Mouse (Mus musculus) kidney, embryonic 16.5 days (tissue): Measurements from ENCODE around the gene Grid1. TPM values are rescaled to one million over a fixed set of nuclear protein-coding genes. Genes with fewer than 3 reads are reported as not detected.

Experiments used
- ATAC-seq: fragments of 200-750 bp; cut with Nextera tagmentation; 2 replicates; pipeline ENCODE4 v1.8.0; 2017; ENCODE audit warnings: moderate TSS enrichment; ENCODE audit not compliant: low FRiP score, low TSS enrichment
- H3K27ac ChIP-seq: fragments of 300-500 bp; sonication (generic); 2 replicates; pipeline ENCODE4 v1.5.1; 2014; ENCODE audit warnings: low read length
- H3K27me3 ChIP-seq: fragments of 300-500 bp; sonication (generic); 2 replicates; pipeline ENCODE4 v1.6.1; 2014; ENCODE audit warnings: low read length, control low read depth, mixed read lengths; ENCODE audit not compliant: insufficient read depth
- H3K36me3 ChIP-seq: fragments of 300-500 bp; sonication (generic); 2 replicates; pipeline ENCODE4 v1.6.1; 2014; ENCODE audit warnings: low read length, control low read depth, mixed read lengths; ENCODE audit not compliant: insufficient read depth
- H3K4me1 ChIP-seq: fragments of 300-500 bp; sonication (generic); 2 replicates; pipeline ENCODE4 v1.6.1; 2014; ENCODE audit warnings: low read length, control low read depth, mixed read lengths; ENCODE audit not compliant: insufficient read depth
- H3K4me2 ChIP-seq: fragments of 300-500 bp; sonication (generic); replicated peaks from 2 replicates; pipeline ENCODE4 v1.6.1; 2014; ENCODE audit warnings: low read depth, low read length
- H3K4me3 ChIP-seq: fragments of 300-500 bp; sonication (generic); 2 replicates; pipeline ENCODE4 v1.5.1; 2014; ENCODE audit warnings: mild to moderate bottlenecking, low read length
- H3K9ac ChIP-seq: fragments of 300-500 bp; sonication (generic); replicated peaks from 2 replicates; pipeline ENCODE4 v1.6.1; 2014; ENCODE audit warnings: low read length
- H3K9me3 ChIP-seq: fragments of 300-500 bp; sonication (generic); 2 replicates; pipeline ENCODE4 v1.6.1; 2016; ENCODE audit warnings: low read length, control low read depth
- WGBS: fragments of 180-500 bp; shearing (Covaris S2); extraction: QIAGEN DNeasy Blood & Tissue Kit; methylation state at CpG from one replicate; pipeline ENCODE4 v1.1.7; 2014; 5-methylcytosine and 5-hydroxymethylcytosine counted together
- polyA plus RNA-seq: library from polyadenylated mRNA; unstranded; fragments of >200 nt; fragmentation: Nextera tagmentation; extraction: Ambion mirVana; gene quantifications from 2 replicates; pipeline ENCODE4 v1.2.1, GENCODE M21; 2015

Grid1 gene
- polyA plus RNA-seq, 1 experiment from 2014 or later: 0.89 TPM

DNA sequence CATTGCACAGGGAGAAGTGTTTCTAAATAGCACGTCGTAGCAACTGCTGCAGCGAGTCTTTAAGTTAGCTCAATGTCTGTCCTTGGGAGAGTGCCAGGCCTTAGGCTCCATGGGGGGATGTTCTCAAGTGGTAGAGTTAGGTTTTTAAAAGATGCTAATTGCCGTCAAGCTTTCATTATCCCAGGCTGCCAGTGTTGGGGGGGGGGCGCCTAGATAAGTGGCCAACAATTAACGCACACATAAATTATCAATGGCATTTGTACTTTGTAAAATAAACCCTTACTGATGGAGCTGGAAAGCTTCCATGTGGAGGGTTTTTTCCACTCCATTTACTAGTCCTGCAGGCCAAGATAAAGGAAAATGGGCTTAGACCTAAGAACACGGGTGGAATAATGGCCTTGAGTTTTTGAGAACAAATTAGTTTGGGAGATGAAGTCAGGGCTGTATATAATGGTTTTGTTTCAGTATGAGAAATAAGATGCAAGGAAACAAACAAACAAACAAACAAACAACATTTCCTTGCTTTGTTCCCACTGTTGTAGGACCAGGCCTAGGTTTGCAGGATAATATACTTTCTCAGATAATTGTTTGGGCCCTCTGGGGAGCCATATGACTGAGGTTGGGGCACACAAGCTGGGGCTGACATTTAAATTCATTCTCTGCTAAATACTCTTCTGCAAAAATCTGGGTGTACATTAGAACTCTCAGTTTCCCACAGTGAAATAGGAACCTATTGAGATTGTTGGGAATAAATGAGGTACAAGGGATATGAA, 425.1 kb downstream of the Grid1 start:
- 60% methylated on average over 7 of the region's 7 CpGs for WGBS
- peaks cover 3% of the 10 kb centered on the region; the same call in 1 of the 2 replicates for H3K9me3 ChIP-seq
- no peaks in the 10 kb centered on the region for H3K27me3 ChIP-seq
- H3K4me1 ChIP-seq: no peaks in the 10 kb centered on the region
- no peaks in the 10 kb centered on the region for H3K36me3 ChIP-seq
- no peak overlapping the region for H3K9ac ChIP-seq
- no peak overlapping the region for H3K27ac ChIP-seq
- ATAC-seq: no peak
- H3K4me2 ChIP-seq: no peak overlapping the region
- no peak overlapping the region for H3K4me3 ChIP-seq

DNA sequence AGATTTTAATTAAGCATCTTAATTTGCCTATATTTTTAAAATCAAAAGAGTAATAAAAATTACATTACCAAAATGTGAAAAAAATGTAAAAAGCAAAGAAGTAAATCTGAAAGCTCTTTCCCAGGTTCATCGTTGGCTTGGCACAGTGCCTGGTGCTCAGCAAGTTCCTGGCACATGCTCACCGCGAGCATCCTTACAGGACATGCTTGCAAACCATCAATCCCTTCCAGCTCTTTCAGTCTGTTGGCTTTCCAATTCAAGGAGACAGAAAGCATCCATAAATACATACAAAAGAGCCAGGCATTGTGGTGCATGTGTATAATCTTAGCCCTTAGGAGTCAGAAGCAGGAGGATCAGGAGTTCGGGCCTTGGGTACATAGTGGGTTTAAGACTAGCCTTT, 430.5 kb downstream of the Grid1 start:
- 92% methylated on average over 4 of the region's 4 CpGs for WGBS
- no peak overlapping the region for H3K27ac ChIP-seq
- no peaks in the 10 kb centered on the region for H3K4me1 ChIP-seq
- no peak overlapping the region for H3K4me2 ChIP-seq
- H3K36me3 ChIP-seq: no peaks in the 10 kb centered on the region
- H3K27me3 ChIP-seq: no peaks in the 10 kb centered on the region
- H3K4me3 ChIP-seq: no peak overlapping the region
- H3K9me3 ChIP-seq: no peaks in the 10 kb centered on the region
- H3K9ac ChIP-seq: no peak overlapping the region
- ATAC-seq: no peak

DNA sequence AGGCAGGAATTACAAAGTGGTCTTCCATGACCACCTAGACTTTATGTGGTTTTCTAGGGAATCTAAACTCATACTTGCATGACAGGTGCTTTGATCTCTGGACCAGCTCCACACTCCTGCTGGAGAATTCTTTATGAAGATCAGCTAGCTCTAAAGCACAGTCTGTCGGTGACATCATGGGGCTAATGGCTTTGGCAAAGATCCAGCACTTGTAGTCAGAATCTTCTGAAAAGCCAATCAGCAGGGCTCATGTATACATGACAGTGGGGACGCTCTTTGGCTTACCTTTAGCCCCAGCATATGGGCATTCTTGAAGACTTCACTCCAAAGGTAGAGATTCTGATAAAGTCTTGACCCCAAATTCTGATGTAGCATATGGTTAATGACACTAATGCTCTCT, 434.6 kb downstream of the Grid1 start:
- Histone ChIP-seq H3K4me2 (no peak overlapping the region), H3K4me1 (no peaks in the 10 kb centered on the region), H3K27ac (no peak overlapping the region), H3K27me3 (no peaks in the 10 kb centered on the region), H3K36me3 (no peaks in the 10 kb centered on the region), H3K9me3 (no peaks in the 10 kb centered on the region), H3K9ac (no peak overlapping the region), H3K4me3 (no peak overlapping the region)
- no peak for ATAC-seq
- WGBS: 53% methylated on average over 2 of the region's 2 CpGs

DNA sequence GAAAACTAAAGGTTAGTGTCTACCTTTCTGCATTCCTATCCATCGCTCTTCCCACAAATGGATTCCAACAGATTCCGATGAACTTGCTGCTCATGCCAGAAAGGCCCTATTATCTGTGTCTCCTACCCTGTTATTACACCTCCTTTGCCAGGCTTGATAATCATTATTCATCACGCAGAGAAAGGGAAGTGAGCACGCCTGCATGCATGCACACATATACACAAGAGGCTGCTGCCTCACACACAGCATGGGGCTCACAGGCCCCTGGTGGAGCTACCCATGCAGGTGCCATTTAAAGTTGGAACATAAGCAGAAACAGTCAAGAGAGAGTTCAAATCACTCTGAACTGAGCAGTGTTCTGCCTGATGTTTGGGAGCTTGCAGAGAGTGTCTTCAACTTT, 450.4 kb downstream of the Grid1 start:
- H3K27me3 ChIP-seq: no peaks in the 10 kb centered on the region
- H3K4me3 ChIP-seq: no peak overlapping the region
- H3K4me1 ChIP-seq: no peaks in the 10 kb centered on the region
- H3K9me3 ChIP-seq: no peaks in the 10 kb centered on the region
- H3K4me2 ChIP-seq: no peak overlapping the region
- no peak for ATAC-seq
- 95% methylated on average over 4 of the region's 4 CpGs for WGBS
- H3K36me3 ChIP-seq: no peaks in the 10 kb centered on the region
- no peak overlapping the region for H3K9ac ChIP-seq
- no peak overlapping the region for H3K27ac ChIP-seq

DNA sequence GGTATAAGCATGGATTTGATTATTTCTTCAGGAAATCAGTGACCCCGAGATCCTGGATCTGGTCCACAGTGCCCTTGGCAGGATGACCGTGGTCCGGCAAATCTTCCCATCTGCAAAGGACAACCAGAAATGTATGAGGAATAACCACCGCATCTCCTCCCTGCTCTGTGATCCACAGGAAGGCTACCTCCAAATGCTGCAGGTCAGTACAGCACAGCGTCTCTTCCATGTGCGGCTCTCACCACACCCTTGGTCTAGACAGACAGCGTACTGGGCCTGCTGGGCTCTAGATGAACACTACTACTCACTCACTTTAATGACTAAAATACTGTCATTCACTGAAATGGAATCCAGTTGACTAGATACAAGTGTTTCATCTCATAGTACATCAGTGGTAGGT, 489.3 kb downstream of the Grid1 start:
- Histone ChIP-seq H3K9ac (no peak overlapping the region), H3K4me1 (no peaks in the 10 kb centered on the region), H3K36me3 (no peaks in the 10 kb centered on the region), H3K4me3 (no peak overlapping the region), H3K27me3 (no peaks in the 10 kb centered on the region), H3K9me3 (no peaks in the 10 kb centered on the region), H3K4me2 (no peak overlapping the region), H3K27ac (no peak overlapping the region)
- 91% methylated on average over 7 of the region's 7 CpGs for WGBS
- ATAC-seq: no peak

DNA sequence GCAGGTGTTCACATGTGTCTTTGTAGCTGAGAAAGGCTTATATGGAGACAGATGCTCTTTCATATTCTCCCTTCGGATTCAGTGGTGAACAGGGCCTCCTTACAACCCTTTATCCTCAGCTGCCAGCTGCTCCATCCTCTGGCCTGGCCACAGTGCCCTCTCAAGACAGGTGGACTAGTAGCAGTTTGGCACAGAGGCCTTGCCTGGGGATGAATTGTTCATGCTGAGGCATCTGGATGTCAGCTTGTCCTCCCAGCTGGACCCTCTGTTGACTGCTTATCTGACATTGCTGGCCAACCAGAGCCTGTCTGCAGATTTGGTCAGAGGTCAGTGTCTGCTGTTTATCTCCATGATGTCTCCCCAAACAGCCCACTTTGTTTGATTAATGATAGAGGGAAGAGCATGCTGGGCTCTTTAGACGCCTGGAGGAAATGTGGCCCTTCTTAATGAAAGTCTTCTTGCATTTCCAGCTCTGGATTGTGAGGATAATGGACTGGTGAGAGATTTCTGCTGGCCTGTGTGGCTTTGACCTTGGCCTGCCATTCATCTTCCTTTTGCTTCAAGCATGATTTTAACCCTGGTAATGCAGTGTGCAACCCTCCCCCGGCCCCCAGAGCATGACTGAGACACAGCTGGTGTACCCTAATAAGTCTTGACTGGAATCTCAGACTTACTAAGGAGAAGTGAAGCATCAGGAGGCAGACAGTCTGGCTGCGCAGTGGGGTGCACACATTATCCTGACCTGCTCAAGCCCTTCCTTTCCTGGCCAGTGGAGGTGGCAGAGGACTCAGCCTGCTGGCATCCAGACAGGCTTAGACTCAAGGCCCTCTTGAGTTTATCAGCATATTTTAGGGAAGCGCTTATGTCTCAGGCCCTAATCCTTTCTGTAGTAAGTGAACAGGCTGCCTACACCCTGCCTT, 493.7 kb downstream of the Grid1 start:
- 45% methylated on average over 5 of the region's 5 CpGs for WGBS
- no peaks in the 10 kb centered on the region for H3K9me3 ChIP-seq
- no peaks in the 10 kb centered on the region for H3K4me1 ChIP-seq

DNA sequence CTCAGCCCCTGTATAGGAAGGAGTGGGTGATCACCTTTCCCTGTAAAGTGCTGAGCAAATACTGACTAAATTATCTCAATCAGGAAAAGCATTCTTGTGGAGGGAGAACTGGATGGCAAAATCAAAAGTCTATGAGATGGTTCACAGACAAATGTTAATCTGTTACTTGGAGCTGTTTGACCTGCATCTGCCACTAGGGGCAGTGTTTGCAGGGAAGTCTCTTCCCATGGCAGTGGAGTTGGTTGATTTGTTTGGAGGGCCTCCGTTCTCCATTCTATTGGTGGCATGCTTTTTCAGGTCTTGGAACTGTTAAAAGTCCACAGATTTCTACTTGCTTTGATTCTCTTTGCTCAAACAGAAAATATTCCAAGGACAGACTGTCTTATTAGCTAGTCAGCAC, 506.4 kb downstream of the Grid1 start:
- 77% methylated on average over 1 of the region's 1 CpGs for WGBS
- H3K36me3 ChIP-seq: no peaks in the 10 kb centered on the region
- no peaks in the 10 kb centered on the region for H3K27me3 ChIP-seq
- H3K9me3 ChIP-seq: no peaks in the 10 kb centered on the region
- no peak overlapping the region for H3K4me2 ChIP-seq
- H3K9ac ChIP-seq: no peak overlapping the region
- H3K4me3 ChIP-seq: no peak overlapping the region
- ATAC-seq: no peak
- H3K27ac ChIP-seq: no peak overlapping the region
- no peaks in the 10 kb centered on the region for H3K4me1 ChIP-seq

More for the DNA sequence above, 493.7 kb downstream of the Grid1 start:
- no peaks in the 10 kb centered on the region for H3K36me3 ChIP-seq
- peak; percentile 39; the same call in 1 of the 2 replicates for ATAC-seq
- no peak overlapping the region for H3K9ac ChIP-seq
- no peak overlapping the region for H3K4me2 ChIP-seq
- no peak overlapping the region for H3K27ac ChIP-seq
- H3K4me3 ChIP-seq: no peak overlapping the region
- H3K27me3 ChIP-seq: no peaks in the 10 kb centered on the region

DNA sequence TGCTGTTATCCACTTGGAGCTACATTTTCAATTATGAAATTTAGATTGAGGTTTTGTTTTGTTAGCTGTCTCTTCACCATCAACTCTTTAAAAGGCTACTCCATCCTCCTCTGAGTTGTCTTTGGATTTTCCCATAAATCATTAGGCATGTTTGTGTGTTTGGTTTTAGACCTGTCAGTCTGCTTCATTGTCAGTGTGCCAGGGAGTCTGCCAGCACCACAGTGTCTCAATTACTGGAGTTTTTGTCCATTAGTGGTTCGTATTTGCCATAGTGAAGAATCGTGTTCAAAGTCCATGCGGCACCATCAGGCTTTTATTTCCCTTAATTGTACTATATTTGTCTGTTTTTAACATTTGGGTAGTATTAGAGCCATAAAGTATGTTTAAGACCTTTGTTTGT, 516.7 kb downstream of the Grid1 start:
- H3K9ac ChIP-seq: no peak overlapping the region
- H3K27ac ChIP-seq: no peak overlapping the region
- no peak for ATAC-seq
- no peaks in the 10 kb centered on the region for H3K4me1 ChIP-seq
- H3K9me3 ChIP-seq: no peaks in the 10 kb centered on the region
- no peaks in the 10 kb centered on the region for H3K36me3 ChIP-seq
- H3K4me2 ChIP-seq: no peak overlapping the region
- no peak overlapping the region for H3K4me3 ChIP-seq
- WGBS: 87% methylated on average over 3 of the region's 3 CpGs
- H3K27me3 ChIP-seq: no peaks in the 10 kb centered on the region

DNA sequence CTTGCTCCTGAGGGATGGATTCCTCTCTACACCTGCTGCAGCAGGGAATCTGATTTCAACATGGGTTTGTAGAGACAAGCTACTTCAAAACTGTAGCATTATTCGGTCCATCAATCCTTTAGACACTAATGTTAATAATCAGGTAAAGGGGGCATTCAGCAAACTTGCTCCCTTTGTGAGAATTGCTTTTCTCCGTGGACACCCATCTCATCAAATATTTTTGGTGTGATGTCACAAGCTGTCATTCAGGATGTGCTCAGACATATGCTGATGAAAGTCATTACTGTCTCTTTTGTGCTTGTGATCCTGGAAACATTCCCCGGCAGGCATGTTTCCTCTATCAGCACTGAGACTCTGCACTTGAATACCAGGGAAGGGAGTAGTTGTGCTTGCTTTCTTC, 536.1 kb downstream of the Grid1 start:
- H3K36me3 ChIP-seq: no peaks in the 10 kb centered on the region
- 63% methylated on average over 3 of the region's 3 CpGs for WGBS
- H3K4me1 ChIP-seq: no peaks in the 10 kb centered on the region
- H3K4me3 ChIP-seq: no peak overlapping the region
- H3K27me3 ChIP-seq: no peaks in the 10 kb centered on the region
- H3K4me2 ChIP-seq: no peak overlapping the region
- no peaks in the 10 kb centered on the region for H3K9me3 ChIP-seq
- no peak overlapping the region for H3K27ac ChIP-seq
- no peak for ATAC-seq
- no peak overlapping the region for H3K9ac ChIP-seq
